Mouse (Mus musculus) gastrocnemius, adult 8-10 months (tissue): ENCODE data around the gene Nrp2. TPM values are rescaled to one million over a fixed set of nuclear protein-coding genes. Genes with fewer than 3 reads are reported as not detected.

Source experiments
- DNase-seq, 2 experiments: peaks; one replicate each; pipeline ENCODE4 v3.0.0; 2022; ENCODE audit warnings: low spot score in 2 of 2
- total RNA-seq, 4 experiments: library from RNA; stranded (reverse); gene quantifications; 2 replicates each; pipeline ENCODE4 v1.2.4; 2022

The Nrp2 gene
- total RNA-seq, 4 experiments from 2014 or later = 3.3 to 4.3 (median 4.1) TPM

DNA sequence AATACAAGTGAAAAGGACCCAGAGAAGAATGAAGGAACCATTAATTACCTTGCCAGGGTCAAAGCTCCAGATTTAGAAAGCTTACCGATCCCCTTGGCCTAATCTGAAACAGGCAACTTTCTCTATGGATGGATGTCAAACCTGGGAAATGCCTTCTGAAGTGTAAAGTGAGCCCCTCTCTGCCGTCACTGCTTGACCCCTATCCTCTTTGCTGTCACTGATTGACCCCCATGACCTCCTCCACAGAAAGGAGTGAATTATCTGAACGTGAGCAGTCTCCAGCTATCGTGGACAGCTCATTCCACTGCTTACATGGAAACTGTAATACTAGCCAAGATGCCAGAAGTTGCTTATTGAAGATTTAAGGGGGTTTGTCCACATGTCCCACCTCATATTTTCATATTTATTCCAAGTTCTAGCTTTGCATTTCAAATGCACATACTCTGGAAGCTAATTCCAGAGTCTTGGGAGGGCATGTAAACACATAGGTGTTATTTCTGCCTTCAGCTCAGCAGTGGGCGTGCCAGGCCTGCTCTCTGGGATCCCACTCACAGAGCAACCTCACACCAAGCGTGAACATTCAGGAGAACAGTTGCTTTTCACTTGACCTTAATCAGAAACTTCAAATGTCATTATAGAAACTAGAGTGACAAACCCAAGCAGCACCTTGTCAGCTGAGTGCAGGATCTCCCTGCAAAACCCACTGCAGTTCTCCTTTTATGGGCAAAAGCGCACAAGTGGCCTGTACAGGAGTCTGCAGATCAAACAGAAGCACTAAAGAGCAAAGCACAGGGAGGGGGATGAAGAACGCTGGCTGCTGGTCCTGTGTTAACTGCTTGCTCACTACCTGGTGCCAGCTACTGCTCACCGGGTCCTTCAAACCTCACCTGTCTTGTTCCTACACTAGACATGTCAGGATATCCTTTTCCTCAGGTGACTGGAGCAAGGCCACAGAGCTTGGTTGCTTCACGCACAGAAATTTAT lies 109.9 kb downstream of the Nrp2 start:
- DNase-seq = no peak

DNA sequence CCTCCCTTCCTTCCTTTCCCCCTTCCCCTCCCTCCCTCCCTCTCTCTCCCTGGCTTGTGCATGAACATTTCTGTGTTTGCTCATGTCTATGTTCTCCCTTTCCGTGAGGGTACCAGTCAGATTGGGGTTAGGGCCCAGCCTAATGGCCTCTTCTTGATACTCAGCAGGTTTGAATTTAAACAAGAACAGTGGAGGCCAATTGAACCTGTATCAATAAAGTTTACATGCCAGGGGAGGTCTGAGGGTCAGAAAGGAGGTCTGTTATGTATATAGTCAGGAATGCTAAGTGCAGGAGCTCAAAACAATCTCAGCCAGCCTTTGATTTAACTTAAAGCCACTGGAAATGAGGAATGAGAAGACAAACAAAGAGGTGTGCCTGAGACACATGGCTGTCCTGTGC lies 110.9 kb downstream of the Nrp2 start:
- no peak for DNase-seq

DNA sequence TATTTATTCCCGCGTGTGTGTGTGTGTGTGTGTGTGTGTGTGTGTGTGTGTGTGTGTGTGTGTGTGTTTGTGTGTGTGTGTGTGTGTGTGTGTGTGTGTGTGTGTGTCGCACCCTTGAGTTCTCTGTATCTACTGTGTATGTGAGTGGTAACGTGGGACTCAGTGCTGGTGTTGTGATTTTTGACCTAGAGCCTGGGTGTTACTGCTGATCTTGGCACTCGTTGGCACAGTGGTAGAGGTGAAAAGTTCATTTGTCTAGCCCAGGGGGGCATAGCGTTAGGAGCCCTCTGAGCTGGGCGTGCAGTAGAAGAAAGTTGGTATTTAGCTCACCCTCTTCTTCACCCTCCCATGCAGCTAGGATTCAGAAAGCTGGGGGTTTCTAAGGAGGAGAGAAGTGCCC lies 114.5 kb downstream of the Nrp2 start:
- no peak for DNase-seq

DNA sequence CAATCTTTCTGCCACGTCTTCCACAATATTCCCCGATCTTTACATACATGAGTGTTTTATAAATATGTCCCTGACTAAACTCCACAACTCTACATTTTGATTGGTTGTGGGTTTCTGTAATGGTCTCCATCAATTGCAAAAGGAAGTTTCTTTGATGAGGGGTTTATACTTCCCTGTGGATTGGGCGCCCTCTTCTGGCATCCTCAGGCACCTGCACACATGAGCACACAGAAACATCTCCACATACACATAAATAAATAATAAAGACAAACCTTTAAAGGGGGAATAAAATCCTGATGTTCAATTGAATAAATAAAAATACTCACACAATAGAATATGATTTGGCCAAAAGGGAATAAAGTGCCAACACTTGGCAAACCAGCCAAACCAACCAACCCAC lies 117.1 kb downstream of the Nrp2 start:
- DNase-seq = no peak

DNA sequence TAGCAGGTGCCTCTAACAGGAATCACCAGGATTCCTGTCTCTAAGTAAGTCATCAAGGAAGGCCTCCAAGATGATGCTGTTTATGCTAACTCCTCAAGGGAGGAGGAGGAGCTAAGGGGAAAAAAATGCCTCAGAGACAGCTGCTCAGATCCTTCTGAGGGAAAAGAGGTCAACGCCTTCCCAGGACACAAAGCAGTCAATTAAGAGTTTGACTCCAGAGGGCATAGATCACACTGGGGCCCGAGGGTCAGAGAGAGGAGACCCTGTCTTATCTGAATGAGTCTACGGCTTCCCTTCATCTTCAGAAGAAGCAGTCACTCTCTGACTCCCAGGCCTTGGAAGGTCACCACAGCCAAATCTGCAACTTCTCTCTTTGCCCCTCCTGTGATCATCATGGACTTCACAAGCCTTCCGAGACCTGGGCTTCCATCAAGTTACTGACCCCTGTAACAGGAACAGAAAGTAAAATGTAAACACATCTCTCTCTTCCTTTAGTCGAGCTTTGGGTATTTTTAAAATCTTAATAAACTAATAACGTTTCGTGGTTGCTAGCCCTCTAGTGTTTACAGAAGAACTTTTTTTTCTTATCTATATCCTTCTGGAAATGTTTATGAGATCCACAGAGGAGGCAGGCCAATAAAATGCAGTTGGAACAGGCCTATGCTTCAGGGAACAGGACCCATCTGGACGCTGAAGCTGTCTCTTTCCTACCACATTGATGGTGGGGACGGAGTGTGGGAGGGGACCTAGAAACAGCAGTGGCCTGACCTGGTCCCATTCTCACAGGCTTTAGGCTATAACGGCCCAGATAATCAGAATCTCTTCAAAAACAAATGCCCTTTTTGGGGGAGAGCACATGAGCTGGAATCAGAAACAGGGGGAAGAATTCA lies 118.7 kb downstream of the Nrp2 start:
- DNase-seq = no peak

DNA sequence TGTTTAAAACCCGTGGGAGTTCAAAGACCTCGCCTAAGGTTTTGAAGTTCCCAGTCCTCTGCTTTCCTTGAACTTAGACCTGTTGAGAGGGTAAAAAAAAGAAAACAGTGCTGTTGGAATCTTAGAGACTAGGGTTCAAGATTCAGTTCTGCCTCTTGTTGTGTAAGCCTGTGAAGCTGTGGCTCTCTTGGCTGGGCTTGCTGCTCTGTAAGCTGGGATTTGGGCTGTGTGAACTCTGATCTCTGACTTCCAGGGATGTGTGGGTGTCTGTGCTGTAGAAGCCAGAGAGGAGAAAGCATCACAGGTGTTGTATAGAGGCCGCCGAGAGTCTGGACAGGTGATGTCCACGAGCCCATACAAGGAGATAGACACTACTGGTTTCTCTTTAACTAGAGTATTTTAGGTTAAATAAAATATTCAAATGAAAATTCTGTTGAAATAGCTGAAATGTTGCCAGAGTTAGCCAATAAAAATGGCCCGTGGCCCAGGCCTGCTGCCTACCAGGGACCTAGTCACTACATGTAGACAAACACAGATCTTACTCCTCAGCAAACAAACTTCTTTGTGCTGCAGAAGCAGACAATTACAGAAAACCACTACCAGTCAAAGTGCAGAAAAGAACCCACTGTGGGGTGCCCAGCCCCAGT lies 120.6 kb downstream of the Nrp2 start:
- DNase-seq = peak; percentile 12 to 23

DNA sequence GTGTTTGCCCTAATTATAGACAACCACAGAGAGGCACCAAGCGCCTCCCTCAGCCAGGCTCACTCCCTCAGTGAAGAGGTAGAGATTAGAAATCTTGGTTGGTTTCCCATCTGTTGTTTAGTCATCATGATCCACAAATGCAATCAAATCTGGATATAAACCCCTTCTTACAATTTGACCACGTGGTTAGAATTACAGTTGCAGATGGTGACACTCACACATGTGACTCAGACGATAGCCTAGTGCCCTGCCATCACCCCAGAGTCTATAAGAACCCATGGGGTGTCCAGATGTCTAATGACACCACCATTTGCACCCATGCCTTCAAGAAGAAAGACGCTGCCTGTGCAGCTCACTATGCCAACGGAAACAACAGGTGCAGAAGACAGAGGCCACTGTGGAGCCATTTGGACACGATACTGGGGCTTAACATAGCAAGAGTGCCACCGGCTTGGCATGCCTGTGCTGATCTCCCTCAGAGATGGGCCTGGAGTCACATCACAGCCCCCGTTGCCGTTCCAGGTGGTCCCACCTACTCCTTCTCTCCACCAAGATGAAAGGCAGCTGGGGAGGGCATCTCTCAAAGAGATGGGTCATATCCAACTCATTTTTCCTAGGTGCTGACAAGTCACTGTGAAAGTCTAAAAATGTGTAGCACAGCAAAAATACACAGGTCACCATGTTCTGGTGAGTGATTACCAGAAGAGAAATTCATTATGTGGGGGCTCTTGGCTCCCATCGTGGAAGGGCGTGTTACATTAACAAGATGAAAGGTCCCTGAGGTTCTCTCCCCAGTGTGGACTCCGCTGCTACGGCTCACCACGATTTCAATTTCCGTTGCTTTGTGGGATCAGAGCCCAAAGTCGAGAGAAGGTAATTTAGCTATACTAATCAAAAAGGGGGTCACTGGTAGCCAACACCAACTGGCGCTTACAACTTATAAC lies 123.0 kb downstream of the Nrp2 start:
- no peak for DNase-seq

DNA sequence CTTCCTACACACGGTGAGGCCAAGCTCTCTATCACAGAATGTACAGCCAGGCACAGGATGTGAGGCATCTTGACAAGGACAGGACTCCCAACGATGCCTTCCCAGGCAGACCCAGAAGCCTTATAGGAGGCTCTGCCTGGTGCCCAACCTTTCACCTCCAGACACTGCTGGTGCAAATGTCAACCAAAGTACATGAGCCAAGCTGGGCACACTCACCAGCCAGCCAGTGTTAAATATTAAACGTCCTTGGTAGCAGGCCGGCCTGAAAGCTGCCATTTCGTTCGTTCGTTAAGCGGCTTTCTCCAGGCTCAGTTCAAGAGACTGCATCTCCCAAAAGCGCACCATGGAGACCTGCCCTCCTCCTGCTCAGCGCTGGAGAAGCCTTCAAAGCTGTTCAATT lies 124.2 kb downstream of the Nrp2 start:
- no peak for DNase-seq

DNA sequence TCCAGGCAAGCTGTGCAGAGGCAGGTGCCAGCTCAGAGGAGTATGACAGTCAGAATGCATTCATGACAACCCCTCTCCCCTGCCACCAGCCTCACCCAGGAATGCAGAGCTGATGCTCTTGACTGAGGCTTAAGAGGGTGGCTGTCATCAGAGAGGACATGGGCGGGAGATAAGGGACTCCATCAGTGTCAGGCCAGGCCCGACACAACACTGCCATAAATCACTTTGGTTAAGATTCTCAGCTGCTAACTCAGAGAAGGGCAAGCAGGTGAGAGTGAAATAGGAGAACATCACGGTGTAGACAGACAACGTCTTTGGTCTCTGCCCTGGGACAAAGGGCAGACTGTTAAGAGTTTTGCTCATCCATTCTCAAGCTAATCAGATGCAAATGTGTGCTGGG lies 125.1 kb downstream of the Nrp2 start:
- DNase-seq = no peak

DNA sequence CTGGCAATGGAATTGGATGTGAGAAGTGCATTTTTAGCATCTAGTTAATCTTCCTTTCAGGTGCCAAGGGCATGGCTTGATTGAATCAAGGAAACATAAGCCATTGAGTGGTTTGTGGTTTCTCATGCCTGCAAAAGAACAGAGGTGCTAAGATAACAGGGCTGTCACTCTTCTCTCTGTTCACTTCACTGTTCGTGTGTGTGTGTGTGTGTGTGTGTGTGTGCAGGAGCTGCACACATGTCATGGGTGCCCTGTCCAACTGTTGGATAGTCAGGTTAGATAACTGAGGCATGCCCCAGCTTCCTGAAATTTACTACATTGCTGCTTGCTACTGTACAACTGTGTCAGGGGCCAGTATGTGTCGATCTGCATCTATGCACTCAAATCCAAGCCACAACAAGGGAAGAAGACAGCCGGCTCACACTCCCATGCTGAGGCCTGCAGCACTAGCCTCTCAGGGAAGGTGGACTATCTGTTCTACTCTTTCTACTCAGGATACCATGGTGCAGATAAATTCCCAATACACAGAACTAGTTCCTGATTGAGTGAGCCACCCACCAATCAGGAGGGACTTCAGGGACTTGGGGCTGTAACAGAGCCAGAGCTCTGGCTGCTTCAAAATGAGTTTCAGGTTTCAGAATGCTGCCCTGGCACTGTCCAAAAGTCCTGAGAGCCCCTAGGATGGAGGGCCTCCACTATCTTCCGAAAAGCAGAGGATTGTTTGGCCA lies 126.8 kb downstream of the Nrp2 start:
- no peak for DNase-seq

DNA sequence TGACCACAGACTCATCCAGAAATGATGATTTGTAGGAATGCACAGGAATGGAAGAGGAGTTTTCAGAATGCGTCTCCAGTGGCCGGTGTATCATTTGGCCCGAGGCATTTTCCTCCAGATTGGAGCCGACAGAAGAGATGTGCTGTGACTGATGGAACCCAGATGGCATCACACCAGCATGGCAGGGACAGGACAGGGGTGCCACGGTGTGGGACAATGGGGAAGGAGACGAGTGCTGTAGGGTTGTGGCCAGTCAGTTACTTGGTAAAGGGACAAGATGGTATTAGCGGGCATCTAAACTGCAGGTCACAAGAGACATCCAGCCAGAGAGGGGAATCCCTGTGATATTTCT lies 127.3 kb downstream of the Nrp2 start:
- DNase-seq = no peak

DNA sequence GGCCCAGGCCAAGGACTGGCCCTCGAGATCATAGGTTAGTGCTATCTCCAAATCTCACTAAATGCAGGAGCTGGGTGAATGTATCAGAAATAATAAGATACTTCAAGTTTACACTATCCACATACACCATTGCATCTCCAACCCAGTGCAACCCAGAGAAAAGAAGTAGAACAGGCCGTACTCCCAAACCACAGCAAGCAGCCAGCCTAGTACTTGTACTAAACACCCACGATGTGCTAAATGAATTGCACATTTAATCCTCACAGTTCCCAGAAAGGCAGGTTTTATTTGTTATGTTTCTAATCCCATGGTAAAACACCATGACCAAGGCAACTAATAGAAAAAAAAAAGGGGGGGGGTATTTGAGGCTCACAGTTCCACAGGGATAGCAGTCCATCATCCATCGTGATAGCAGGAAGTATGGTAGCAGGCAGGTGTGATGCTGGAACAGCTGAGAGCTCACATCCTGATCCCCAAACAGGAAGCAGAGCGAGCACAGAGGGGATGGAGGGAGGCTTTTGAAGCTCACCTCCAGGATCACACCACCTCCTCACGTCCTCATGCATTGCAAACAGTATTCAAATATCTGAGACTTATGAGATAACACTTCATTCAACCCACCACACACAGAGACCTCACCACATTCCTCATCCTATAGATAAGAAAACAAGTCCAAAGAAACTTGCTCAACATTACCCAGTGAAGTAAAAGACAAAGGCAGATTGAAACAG lies 128.8 kb downstream of the Nrp2 start:
- no peak for DNase-seq

DNA sequence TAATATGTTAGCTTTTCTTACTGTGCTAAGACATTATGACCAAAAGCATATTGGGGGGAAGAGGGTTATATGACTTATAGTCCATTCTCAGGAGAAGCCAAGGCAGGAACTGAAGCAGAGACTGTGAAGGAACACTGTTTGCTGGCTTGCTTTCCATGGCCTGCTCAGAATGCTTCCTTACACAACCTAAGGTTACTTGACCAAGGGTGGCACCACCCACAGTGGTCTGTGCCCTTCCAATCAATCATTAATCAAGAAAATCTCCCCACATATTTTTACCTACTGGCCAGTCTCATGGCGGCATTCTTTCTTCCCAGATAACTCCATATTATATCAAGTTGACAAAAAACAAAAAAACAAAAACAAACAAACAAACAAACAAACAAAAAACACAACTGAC lies 130.3 kb downstream of the Nrp2 start:
- no peak for DNase-seq

DNA sequence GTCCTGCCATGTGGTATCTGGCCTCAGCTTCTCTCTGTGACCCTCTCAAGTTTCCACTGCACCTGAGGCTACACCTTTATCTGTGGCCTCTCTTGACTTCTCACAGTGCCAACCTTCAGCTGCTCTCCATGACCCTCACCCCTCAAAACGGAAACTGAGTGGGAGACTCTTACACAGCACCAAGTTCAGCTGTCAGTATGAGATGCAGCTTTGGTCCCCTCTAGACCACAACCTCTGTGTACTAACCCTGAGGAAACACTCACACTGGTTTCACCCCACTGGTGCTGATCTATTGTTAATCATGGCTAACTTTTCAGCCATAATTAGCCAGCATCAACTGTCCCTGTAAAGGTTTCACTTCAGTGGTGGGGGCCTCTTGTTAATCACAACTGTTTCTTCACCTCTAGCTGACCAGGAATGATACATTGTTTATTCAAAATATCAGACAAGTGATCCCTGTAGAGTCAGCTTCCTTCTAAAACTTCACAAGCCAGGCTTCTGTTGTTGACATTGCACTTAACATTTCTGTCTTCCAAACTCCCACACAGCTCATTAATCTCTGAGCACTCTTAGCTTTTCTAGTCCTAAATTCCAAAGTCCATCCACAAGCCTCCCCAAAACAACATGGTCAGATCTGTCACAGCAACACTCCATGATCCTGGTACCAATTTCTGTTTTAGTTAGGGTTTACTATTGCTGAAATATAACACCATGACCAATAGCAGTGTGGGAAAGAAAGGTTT lies 131.5 kb downstream of the Nrp2 start:
- no peak for DNase-seq

DNA sequence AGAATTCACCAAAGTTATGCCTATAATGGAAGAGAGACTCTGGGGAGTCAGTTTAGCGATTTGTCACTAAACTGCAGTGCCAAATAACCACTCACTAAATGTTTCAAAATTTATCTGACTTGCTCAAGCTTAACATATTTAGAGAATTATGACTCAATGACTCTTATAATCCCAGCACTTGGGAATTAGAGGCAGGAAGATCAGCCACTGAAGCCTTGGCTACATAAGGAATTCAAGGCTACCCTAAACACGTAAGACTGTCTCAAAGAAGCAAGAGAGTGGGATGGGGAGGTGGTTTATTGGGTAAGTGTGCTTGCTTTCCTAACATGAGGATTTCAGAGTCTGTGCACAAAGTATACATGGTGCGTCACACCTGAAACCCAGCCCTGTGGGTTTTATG lies 135.0 kb downstream of the Nrp2 start:
- DNase-seq = no peak

DNA sequence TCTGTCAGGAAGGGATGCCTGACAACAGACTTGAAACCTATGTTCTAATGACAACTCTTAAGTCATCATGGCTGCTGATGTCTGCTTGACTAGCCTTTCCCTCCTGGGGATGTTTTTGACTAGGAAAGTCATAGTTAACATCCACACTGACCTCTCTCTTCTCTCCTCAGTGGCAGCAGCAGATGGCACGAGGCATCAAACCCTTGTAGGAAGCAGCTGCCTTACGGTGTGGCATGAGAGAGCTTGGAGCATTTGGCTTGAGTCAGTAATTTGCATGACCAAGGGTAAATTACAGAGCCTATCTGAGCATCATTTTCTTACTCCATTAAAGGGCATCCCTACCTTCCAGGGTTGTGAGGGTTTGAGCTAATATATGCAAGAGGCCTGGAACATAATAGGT lies 135.5 kb downstream of the Nrp2 start:
- DNase-seq = no peak

DNA sequence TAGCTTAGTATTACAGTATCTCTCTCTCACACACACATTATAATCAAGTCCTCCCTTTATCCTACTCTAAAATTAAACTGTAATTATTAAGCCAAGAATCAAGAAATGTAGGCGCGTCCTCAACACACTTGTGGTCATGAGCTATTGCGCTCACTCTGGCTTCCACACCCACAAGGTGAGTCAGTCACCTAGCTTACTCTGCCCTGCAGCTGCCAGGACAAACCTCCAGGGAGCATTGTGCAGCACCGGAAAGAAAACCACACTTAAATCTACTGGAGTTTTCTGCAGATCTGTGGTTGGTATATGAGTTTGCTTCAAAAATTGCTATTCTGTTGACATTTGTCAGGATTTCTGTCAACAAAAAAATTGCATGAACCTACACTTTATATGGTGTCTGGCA lies 140.1 kb downstream of the Nrp2 start:
- DNase-seq = no peak
